Comparison of ENCODE assay signal across 7 mouse cellular contexts in genomic region chr11:3408131-3408996, GRCm38 (mm10). TPM values are rescaled to one million over a fixed set of nuclear protein-coding genes. Genes with fewer than 3 reads are reported as not detected.
A peak's percentile ranks its signal among the peaks of the same experiment; 100 is the strongest.
DNase-seq lines count a peak whose midpoint lies in the region; ATAC-seq and TF ChIP-seq lines count a peak whose summit lies in the region.

No protein-coding gene starts in this region.

- H3K4me1 ChIP-seq in forebrain, embryonic 14.5 days (ENCODE audit: control insufficient read depth, insufficient read depth, low read length) = peaks cover 5% of the 10 kb centered on the region
- peaks cover 12% of the 10 kb centered on the region for H3K4me1 ChIP-seq in intestine, embryonic 16.5 days (ENCODE audit: control insufficient read depth, insufficient read depth, low read length)
- no peaks in the 10 kb centered on the region; the same call in 1 of the 2 replicates for H3K4me1 ChIP-seq in lung, postnatal 0 days (ENCODE audit: insufficient read depth, low read depth, low read length)
- peaks cover 4% of the 10 kb centered on the region; the same call in 1 of the 2 replicates for H3K4me1 ChIP-seq in stomach, postnatal 0 days (replicated peaks; ENCODE audit: control insufficient read depth, insufficient read depth)

- 7% methylated on average over 34 of the region's 34 CpGs for WGBS in forebrain, embryonic 14.5 days
- WGBS in intestine, embryonic 16.5 days = 2% methylated on average over 34 of the region's 34 CpGs
- WGBS in lung, postnatal 0 days = 2% methylated on average over 34 of the region's 34 CpGs
- 5% methylated on average over 34 of the region's 34 CpGs for WGBS in stomach, postnatal 0 days

- TF ChIP-seq EP300 in lung, postnatal 0 days (IDR thresholded peaks at IDR 0.05) = no peak
- no peak for TF ChIP-seq EP300 in stomach, postnatal 0 days (optimal IDR thresholded peaks at IDR 0.05)

- ATAC-seq in forebrain, embryonic 14.5 days = no peak; the same call in none of the 2 replicates
- no peak; the same call in 1 of the 2 replicates for ATAC-seq in intestine, embryonic 16.5 days
- ATAC-seq in lung, postnatal 0 days = no peak
- no peak; the same call in 1 of the 2 replicates for ATAC-seq in stomach, postnatal 0 days (ENCODE audit: low FRiP score, low TSS enrichment)

- peak overlapping the region; percentile 75 for H3K9ac ChIP-seq in forebrain, embryonic 14.5 days (ENCODE audit: low read length)
- H3K9ac ChIP-seq in intestine, embryonic 16.5 days (ENCODE audit: low read depth, low read length) = peak overlapping the region; percentile 79
- H3K9ac ChIP-seq in lung, postnatal 0 days (replicated peaks; ENCODE audit: low read depth) = peak overlapping the region; percentile 74
- H3K9ac ChIP-seq in stomach, postnatal 0 days (ENCODE audit: low read length) = peak overlapping the region; percentile 75

- no peaks in the 10 kb centered on the region for H3K27me3 ChIP-seq in forebrain, embryonic 14.5 days (replicated peaks; ENCODE audit: control insufficient read depth, insufficient read depth, low read length)
- no peaks in the 10 kb centered on the region for H3K27me3 ChIP-seq in intestine, embryonic 16.5 days (replicated peaks; ENCODE audit: control insufficient read depth, insufficient read depth, low read length)
- no peaks in the 10 kb centered on the region for H3K27me3 ChIP-seq in lung, postnatal 0 days (replicated peaks; ENCODE audit: insufficient read depth, low read length)
- H3K27me3 ChIP-seq in stomach, postnatal 0 days (ENCODE audit: control insufficient read depth, insufficient read depth, low read length) = no peaks in the 10 kb centered on the region

- no peaks in the 10 kb centered on the region for H3K36me3 ChIP-seq in forebrain, embryonic 14.5 days (ENCODE audit: control insufficient read depth, insufficient read depth, low read length)
- no peaks in the 10 kb centered on the region for H3K36me3 ChIP-seq in intestine, embryonic 16.5 days (ENCODE audit: control insufficient read depth, insufficient read depth, low read length)
- no peaks in the 10 kb centered on the region for H3K36me3 ChIP-seq in lung, postnatal 0 days (ENCODE audit: insufficient read depth, low read length)
- H3K36me3 ChIP-seq in stomach, postnatal 0 days (ENCODE audit: control insufficient read depth, insufficient read depth, low read length) = no peaks in the 10 kb centered on the region

- peak overlapping the region; percentile 56 for H3K4me3 ChIP-seq in forebrain, embryonic 14.5 days (ENCODE audit: low read depth, low read length)
- H3K4me3 ChIP-seq in intestine, embryonic 16.5 days (ENCODE audit: low read length) = peak overlapping the region; percentile 83
- H3K4me3 ChIP-seq in lung, postnatal 0 days (ENCODE audit: low read depth, low read length) = peak overlapping the region; percentile 73
- H3K4me3 ChIP-seq in stomach, postnatal 0 days (ENCODE audit: low read depth, low read length) = peak overlapping the region; percentile 67

- no peak overlapping the region for H3K27ac ChIP-seq in forebrain, embryonic 14.5 days (ENCODE audit: low read depth, low read length)
- peak overlapping the region; percentile 69 for H3K27ac ChIP-seq in intestine, embryonic 16.5 days (ENCODE audit: low read length)
- H3K27ac ChIP-seq in lung, postnatal 0 days (ENCODE audit: low read length) = peak overlapping the region; percentile 74
- H3K27ac ChIP-seq in stomach, postnatal 0 days (replicated peaks) = peak overlapping the region; percentile 72

- peak overlapping the region; percentile 65 for H3K4me2 ChIP-seq in forebrain, embryonic 14.5 days (ENCODE audit: low read length)
- H3K4me2 ChIP-seq in intestine, embryonic 16.5 days (ENCODE audit: low read depth, low read length) = peak overlapping the region; percentile 60
- H3K4me2 ChIP-seq in lung, postnatal 0 days (replicated peaks; ENCODE audit: low read depth, low read length) = peak overlapping the region; percentile 85
- H3K4me2 ChIP-seq in stomach, postnatal 0 days (replicated peaks; ENCODE audit: low read depth) = peak overlapping the region; percentile 61

- H3K9me3 ChIP-seq in forebrain, embryonic 14.5 days (replicated peaks; ENCODE audit: control insufficient read depth, low read length) = no peaks in the 10 kb centered on the region
- no peaks in the 10 kb centered on the region for H3K9me3 ChIP-seq in intestine, embryonic 16.5 days (ENCODE audit: control insufficient read depth, low read length)
- H3K9me3 ChIP-seq in lung, postnatal 0 days (ENCODE audit: low read length) = no peaks in the 10 kb centered on the region
- no peaks in the 10 kb centered on the region for H3K9me3 ChIP-seq in stomach, postnatal 0 days (ENCODE audit: control insufficient read depth, low read length)

- peak; percentile 39 for DNase-seq in CD4-positive helper T cell, adult 2 months (ENCODE audit: low read depth, low spot score)
- DNase-seq in Muller cell, postnatal 12 days (ENCODE audit: inconsistent ontology term) = peak; percentile 51
- DNase-seq in forebrain, embryonic 14.5 days (ENCODE audit: low spot score) = no peak
- peak; percentile 47 for DNase-seq in lung, postnatal 0 days (ENCODE audit: low spot score)
- DNase-seq in stomach, postnatal 0 days (ENCODE audit: low spot score) = no peak
- no peak for DNase-seq in left cerebral cortex, adult 8-10 months (ENCODE audit: low spot score in 2 of 2)

- no peak for TF ChIP-seq CTCF in lung, postnatal 0 days (IDR thresholded peaks at IDR 0.05)
- no peak for TF ChIP-seq CTCF in stomach, postnatal 0 days (IDR thresholded peaks at IDR 0.05; ENCODE audit: low read depth)

RNA-seq across cellular contexts. Expression of gene Limk2, which starts 0.6 kb away (rescaled TPM):
- polyA plus RNA-seq in forebrain, embryonic 14.5 days (2014; fragmentation: Nextera tagmentation; extraction: Ambion mirVana) = 88.4 and 102 TPM in 2 replicates
- 81.3 and 90.6 TPM in 2 replicates for polyA plus RNA-seq in intestine, embryonic 16.5 days (2015; fragmentation: Nextera tagmentation; extraction: Ambion mirVana)
- 57.2 and 62.0 TPM in 2 replicates for polyA plus RNA-seq in lung, postnatal 0 days (2015; fragmentation: Nextera tagmentation; extraction: Ambion mirVana)
- 69.3 and 73.9 TPM in 2 replicates for polyA plus RNA-seq in stomach, postnatal 0 days (2015; fragmentation: Nextera tagmentation; extraction: Ambion mirVana)
- 100 to 1,000 TPM in 1 of 4 experiments, 10 to 100 TPM in 3; 93.4 to 107 (median 97.0) TPM for total RNA-seq in left cerebral cortex, adult 8-10 months (2022)

RNA-seq across cellular contexts. Expression of gene Rnf185, which starts 43.8 kb away (rescaled TPM):
- 52.3 and 56.2 TPM in 2 replicates for polyA plus RNA-seq in forebrain, embryonic 14.5 days (2014; fragmentation: Nextera tagmentation; extraction: Ambion mirVana)
- polyA plus RNA-seq in intestine, embryonic 16.5 days (2015; fragmentation: Nextera tagmentation; extraction: Ambion mirVana) = 34.1 and 36.1 TPM in 2 replicates
- 23.1 and 24.3 TPM in 2 replicates for polyA plus RNA-seq in lung, postnatal 0 days (2015; fragmentation: Nextera tagmentation; extraction: Ambion mirVana)
- polyA plus RNA-seq in stomach, postnatal 0 days (2015; fragmentation: Nextera tagmentation; extraction: Ambion mirVana) = 19.4 and 20.9 TPM in 2 replicates
- total RNA-seq in left cerebral cortex, adult 8-10 months (2022) = 10 to 100 TPM; 28.9 to 31.4 (median 30.0) TPM

Comparison
In these comparisons a context has a peak if more than half of its experiments do, and no peak if none do; other contexts are left out.
1. DNase-seq: peak in CD4-positive helper T cell, adult 2 months (single experiment), Muller cell, postnatal 12 days (single experiment) and lung, postnatal 0 days (single experiment); none in forebrain, embryonic 14.5 days (single experiment), stomach, postnatal 0 days (single experiment) and left cerebral cortex, adult 8-10 months (0 of 2).
2. Peak in every context shown above with its lines, with median percentiles within 50 percentile points of each other: H3K4me2 ChIP-seq, H3K4me3 ChIP-seq and H3K9ac ChIP-seq.